Mouse (Mus musculus): ENCODE data around the gene Ephb3.

Gene Ephb3

DNA sequence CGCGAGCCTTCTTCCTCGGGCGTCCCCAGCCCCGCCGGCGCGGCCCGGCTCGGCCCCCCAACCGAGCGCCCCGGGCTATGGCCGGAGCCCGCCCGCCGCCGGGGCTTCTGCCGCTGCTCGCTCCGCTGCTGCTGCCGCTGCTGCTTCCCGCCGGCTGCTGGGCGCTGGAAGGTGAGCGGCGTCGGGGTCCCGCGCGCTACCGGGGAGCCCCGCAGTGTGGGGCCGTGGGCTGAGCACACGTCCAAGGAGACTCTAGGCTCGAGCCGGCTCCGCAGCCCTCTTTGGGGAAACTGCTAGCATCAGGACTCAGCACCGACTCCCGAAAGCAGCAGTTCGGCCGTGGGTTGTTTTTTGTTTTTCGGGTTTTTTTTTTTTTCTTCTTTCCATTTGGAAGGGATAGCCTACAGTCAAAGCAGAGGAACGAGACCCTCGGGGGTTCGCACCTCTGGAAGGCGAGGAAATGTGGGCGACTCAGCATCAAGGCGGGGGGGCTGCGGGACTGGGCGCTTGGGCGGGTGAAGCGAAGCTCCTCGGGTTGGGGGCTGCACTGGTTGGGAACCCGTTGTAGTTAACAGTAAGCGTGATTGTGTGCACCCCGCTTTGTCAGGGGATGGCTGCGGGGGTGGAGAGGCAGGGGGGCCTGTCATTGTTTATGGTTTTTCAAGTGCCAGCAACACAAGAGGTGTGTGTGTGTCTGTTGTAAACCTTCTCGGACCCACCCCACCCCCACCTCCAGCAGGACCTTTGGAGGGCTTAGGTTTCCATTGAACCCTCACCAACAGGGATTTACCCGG lies 735 bp downstream of the Ephb3 start:
- in situ Hi-C loops (cut with MboI) = loop anchor here (10.0 kb wide), 1 partner anchor 190 kb away; no protein-coding TSS in a partner anchor

DNA sequence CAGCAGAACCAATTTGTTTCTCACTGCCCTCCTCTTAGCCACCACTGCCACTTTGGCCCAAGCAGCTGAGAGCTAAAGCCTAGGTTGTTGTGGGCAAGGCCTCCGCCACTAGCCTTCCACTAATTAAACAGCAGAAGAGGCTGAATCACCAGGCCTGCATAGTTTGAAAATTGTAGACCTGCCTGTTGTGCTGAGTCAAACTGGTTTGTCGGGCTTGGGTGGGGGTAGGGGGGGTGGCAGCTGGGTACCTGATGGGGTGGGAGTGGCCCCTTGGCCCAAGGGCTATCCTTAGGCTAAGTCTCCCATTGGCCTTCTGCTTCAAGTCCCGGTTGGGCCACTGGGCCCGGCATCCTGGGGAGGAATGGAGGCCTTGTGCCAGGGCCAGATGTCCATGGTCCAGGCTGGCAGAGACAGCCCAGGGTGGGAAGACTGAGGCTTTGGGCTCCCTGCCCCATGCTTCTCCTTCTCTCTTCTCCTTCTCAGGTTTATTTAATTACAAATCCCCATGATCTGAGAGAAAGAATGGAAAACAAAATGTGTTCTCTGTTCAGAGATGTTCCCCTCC lies 3.5 kb downstream of the Ephb3 start:
- in situ Hi-C loops (cut with MboI) = loop anchor here (10.0 kb wide), 1 partner anchor 187 kb away; no protein-coding TSS in a partner anchor

DNA sequence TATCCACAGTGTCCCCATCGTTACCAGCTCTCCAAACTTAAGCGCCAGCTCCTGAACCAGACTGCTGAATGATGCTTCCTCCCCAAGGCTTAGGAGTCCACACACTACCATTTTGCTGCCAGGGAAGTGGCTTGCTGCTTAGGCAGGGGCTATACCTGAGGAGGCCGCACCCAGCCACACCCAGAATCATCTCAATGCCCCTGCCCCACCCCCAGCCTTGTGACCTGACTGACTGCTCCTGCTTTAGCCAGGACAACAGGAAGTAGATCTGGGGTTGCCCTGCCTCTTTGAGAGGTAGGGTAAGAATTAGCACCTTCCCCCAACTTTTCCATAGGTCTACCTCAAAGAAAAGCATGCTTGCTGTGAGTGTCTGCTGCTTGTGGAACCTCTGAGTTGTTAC lies 4.7 kb downstream of the Ephb3 start:
- in situ Hi-C loops (cut with MboI) = loop anchor here (10.0 kb wide), 1 partner anchor 186 kb away; no protein-coding TSS in a partner anchor

DNA sequence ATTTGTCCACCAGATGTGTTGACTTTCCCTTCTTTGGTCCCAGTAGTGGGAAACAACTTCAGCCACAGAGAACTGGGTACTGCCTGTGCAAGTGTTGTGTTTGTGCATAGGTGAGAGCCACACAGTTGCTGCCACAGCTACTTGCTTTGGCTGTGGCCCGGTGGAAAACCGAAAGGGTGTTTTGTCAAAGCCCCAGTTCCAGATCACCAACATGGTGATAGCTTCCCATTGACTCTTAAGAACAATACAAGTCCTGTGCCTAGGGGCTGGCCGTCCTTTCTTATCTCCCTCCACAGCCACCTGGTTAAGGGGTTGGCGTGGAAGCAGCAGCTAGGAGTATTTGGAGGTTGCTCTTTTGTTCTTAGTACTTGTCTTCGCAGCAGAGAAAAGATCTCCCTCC lies 5.6 kb downstream of the Ephb3 start:
- in situ Hi-C loops (cut with MboI) = no loop called here

DNA sequence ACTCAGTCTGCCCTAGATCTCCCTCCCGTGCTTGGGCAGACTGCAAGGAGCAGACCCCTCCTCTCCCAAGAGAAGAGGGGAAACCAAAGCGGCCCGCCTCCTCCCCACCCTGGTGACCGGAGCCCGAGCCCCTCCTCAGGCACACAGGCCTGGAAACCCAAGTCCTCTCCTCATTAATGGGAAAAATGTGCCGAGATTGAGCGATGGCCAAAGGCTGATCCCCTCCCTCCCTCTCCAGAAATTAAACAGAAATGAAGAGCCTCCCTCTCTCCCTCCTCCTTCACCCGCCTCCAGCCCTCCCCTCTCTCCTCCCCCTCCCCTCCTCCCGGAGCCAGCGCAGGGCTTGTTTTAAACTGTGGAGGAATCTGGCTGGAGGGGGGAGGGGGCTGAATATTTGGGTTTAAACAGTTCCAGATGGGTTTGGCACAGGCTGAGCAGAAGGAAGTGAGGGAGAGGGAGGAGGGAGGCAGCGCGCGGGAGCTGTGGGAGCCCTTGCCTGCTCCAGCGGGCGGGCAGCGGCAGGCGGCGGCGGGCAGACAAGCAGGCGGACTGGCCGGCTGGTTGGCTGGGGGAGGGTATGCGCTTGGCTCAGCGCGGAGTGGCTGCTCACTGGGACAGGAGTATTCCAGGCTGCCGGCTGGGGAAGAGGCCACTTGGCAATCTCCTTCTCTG lies 6.2 kb downstream of the Ephb3 start:
- in situ Hi-C loops (cut with MboI) = no loop called here

DNA sequence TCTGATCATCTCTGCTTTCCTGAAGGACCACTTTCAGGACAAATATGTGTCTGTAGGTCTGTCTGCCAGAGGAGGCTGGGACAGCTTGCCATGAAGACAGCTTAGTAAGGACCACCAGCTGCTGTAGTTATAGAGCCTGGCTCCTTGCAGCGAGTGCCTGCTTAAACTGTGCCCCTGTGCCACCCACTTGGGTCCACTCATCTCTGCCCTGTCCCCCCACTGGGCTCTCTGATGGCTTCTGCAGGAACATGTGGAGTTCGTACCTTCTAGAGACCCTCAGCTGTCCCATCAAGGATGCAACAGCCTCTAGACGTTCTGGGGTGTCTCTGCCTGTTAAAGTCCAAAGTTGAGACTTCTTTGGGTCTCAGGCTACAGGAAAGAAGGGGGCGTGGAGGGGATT lies 6.9 kb downstream of the Ephb3 start:
- in situ Hi-C loops (cut with MboI) = no loop called here

DNA sequence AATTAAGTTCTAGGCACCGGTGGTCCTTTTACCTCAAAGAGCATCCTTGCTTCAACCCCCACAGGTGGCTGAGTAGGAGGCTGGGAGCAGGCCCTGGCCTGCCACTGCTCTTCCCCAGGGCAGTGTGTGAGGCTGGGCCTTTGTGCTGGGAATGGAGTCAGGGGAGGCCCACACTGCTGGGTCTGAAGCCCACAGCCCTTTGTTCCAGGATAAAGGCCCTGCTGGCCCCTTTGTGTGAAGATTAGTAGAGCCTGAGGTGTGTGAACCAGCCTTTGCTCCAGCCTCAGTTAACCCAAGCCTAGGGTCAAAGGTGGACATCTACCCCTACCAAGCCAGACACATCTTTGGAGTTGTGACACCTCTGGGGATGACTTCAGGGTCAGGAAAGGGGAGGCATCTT lies 7.8 kb downstream of the Ephb3 start:
- in situ Hi-C loops (cut with MboI) = no loop called here

DNA sequence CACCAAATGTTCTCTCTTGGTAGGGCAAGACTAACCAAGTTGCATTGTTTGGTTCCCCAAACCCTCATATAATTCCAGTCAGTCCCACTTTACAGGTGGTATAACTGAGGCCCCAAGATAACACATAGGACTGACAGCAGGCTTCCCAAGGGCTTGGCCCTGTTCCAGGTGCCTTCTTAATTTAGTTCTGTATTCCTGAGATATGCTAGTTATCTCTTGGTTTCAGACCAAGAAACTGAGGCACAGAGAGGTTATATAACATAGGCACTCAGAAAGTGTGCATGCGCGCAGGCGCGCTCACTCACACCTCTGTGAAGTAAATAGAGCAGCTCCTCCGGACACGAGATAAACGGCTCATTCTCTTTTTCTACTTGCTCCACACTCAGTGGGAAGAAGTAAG lies 9.4 kb downstream of the Ephb3 start:
- in situ Hi-C loops (cut with MboI) = no loop called here

DNA sequence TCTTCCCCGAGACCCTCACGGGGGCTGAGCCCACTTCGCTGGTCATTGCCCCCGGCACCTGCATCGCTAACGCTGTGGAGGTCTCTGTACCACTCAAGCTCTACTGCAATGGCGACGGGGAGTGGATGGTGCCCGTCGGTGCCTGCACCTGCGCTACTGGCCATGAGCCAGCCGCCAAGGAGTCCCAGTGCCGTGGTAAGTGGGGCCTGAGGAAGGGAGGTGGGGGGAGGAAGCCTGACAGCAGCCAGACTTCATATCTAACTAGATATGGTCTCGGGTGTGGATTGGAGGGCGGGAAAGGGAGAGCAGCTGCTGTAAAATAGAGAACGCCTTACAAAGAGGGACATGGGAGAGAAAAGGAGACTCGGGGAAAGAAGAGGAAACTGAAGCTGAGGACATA lies 10.2 kb downstream of the Ephb3 start:
- in situ Hi-C loops (cut with MboI) = no loop called here

DNA sequence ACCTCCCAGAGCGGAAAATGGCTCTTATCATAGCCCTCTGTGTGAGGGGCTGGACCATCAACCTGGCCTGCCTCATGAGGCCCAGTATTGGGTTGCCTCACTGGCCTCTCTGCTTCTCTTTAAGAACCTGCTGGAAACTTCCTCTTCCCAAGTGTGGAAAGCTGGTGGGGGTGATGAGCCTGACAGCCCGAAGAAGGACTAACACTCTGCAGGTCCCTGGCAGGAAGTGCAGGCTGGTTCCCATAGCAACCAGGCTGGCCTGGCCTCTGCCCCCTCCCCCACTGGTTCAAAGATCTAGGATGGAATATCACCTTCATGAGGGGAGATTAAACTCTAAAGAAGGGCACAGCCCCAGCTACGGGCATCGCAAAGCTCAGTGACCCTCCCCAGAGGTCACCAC lies 11.5 kb downstream of the Ephb3 start:
- in situ Hi-C loops (cut with MboI) = no loop called here

DNA sequence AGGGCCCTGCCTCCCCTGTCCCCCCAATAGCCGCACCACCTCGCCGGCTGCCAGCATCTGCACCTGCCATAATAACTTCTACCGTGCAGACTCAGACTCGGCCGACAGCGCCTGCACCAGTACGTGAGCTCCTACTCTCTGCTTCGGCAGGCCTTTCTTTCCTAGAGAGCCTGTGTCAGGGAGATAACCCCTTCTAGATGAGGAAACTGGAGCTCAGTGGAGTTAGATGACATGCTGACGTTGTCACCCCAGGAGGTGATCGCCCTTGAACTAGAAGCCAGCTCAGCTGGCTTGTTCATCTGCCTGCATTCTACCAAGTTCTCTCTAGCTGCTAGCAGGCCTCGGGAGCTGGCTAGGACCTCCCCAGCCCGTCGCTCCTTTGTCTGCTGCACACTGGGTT lies 12.7 kb downstream of the Ephb3 start:
- in situ Hi-C loops (cut with MboI) = no loop called here

DNA sequence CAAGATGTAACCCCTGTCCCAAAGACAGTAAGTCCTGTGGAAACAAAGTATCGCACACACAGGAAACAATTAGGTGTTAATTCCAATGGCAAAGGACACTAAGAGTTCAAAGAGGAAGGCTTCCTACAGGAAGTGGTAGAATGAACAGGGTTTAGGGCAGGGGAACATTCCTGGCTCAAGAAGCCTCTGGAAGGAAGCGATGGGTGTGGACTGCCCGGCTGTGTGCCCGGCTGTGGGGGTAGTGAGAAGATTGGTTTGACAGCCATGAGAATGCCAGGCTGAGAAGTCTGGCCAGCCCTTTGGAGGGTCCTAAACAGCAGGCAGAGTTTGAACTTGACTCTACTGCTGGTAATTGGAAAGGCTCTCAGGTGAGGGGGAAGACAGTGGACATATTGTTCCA lies 15.1 kb downstream of the Ephb3 start:
- in situ Hi-C loops (cut with MboI) = no loop called here

DNA sequence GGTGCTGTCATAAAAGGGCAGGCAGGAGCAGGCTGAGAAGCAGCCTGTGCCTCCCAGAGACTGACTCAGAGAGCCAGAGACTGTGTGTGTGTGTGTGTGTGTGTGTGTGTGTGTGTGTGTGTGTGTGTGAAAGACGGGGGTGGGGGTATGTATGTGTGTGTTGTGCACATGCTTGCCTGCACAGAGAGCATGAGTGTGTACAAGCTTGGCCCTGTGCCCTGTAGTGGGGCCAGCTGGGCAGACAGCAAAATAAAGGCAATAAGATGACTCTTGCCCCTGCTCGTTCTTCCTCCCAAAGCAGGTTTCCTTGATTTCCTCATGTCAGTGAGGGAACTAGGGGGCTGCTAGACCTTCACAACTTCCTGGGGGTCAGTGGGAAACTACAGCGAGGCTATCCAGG lies 18.5 kb downstream of the Ephb3 start:
- in situ Hi-C loops (cut with MboI) = no loop called here

DNA sequence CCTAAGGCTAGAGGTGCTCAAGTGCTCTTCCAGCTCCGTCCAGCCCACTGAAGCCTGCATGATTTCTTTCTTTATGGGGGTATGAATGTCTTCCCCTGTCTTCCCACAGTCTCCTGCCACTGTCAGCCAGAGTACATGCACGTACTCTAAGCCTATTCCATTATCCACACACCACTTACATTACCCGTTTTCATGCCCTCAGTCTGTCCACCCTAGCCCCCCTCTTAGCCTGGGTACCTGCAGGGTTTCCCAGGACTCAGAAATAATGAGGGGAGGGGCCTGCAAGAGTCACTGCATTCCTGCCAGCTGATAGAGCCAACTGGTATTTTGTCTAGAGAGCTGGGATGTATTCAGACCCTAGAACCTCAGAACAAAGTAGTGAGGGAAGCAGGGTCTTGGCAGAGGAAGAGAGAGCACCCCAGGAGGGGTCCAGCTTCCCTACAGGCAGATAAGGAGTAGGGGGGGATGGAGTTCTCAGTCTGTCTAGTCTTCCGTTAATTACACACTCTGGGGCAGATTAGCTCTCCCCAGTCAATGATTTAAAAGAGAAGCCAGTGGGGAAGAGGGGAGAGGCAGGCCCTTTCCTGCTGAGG lies 20.2 kb downstream of the Ephb3 start:
- in situ Hi-C loops (cut with MboI) = no loop called here

DNA sequence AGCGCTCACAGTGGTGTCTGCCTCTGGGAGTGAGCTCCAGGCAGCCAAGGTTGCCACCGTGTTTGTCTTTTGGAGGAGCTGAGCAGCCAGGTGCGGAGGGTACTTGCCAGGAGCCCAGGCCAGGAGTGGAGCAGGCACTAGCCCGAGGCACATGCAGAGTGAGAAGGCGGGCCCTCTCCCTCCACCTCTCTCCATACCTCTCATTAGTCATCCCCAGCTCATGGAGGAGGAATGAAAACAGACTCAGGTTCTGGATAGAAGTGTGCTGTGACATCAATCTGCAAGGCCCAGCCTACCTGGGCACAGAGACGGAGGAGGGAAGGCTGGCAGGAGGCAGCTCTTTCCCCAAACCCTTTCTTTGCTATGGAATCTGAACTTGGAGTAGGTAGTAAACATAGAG lies 22.1 kb downstream of the Ephb3 start:
- in situ Hi-C loops (cut with MboI) = no loop called here

DNA sequence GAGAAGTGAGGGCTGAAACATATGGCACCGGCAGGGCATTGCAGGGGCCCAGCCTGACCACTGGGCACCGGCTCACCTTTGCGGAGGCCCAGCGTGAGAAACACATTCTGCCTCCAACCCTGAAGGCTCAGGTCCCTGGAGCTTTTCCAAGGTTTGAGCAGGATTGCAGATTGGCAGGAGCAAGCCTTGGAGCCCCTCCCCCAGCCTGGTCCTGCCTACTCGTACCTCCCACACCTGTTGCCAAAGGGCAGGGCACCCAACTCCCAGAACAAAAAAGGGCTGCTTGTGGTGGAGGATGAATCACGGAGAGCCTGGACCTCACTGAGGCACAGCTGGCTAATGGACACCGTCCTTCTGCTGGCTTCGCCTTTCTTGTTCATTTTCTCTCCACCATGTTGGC lies 30.6 kb downstream of the Ephb3 start:
- in situ Hi-C loops (cut with MboI) = no loop called here

DNA sequence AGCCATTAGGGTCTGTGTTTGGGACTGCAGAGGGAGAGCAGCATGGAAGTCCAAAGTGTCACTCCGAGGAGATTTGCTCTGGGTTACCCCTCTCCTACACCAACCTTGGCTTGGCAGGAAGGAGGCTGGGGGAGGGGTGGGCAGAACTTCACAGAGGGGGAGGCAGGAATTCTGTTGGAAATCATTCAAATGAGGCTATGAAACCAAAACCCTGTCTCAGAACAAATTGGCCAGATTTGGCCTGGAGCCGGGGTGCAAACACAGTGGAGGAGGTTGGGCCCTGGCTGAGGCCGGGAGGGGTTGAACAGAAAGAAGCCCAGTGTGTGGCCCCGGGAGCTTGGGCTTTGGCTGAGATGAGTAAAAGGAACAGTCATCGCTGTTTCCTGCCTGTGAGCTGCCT lies 34.2 kb downstream of the Ephb3 start:
- in situ Hi-C loops (cut with MboI) = no loop called here

DNA sequence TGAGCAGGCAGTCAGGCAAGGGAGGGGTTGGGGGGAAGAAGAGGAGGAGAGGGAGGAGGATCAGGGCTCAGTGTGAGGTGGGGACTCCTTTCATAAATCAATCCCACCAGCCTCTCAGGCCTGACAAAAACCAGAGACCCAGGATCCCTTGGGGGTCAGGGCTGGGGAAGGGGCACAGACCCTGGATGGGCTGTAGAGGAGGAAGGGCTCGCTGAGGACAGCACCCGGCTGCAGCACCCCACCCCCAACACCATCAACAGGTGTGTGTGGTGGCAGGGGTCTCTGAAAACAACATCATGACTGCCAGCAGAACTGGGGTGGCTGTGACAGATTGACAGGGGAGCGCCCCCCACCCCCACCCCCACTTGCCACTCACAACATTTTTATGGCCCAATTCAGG lies 36.0 kb downstream of the Ephb3 start:
- in situ Hi-C loops (cut with MboI) = no loop called here

DNA sequence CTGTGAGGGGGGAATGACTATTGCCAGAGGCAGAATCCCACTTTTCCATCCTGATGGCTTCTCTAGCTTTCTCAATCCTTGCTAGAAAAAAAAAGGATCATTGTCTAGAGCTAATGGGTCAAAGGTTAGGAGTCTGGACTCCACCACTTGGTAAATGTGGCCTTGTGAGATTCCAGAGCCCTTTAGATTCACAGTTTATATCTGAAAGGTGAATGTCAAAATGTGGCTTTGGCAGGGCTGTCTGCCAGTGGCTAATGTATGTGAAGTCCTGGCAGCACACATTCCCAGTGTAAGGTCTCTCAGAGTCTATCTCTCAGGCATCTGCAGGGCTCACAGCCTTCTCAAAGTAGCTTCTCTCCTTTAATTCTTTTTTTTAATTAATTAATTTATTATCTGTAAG lies 36.5 kb downstream of the Ephb3 start:
- in situ Hi-C loops (cut with MboI) = no loop called here

DNA sequence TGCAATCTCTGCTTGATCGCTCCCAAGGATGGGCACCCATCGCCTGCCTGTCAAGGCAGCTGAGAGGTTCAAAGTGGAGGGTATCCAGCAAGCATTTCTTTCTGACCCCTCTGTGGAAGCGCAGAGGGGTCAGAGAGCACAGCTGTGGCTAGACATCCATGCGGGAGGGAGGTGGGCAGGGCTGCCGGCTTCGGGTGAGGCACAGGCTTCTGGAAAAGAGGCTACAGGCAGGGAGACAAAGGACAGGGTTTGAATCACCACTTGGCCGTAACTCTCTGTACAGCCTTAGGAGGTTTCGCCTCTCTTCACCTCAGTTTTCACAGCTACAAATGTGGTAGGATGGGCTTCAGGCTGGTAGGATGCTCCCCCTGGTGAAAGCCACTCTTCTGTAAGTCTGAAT lies 38.4 kb downstream of the Ephb3 start:
- in situ Hi-C loops (cut with MboI) = no loop called here

DNA sequence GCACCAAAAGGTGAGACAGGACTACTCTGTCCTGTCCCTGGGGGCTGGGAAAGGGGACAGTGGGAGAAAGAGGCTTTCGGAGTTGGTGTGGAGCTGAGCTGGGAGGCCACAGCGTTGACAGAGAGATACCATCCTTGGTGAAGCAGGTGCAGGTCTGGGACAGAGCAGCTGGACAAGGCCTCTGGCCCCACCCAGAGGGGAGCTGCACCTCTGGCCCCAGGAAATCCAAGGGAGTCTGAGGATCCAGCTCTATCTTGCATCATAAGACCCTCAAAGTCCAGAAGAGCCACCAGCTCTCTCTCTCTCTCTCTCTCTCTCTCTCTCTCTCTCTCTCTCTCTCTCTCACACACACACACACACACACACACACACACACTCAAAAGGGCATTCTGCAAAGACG lies 40.2 kb downstream of the Ephb3 start:
- in situ Hi-C loops (cut with MboI) = no loop called here

DNA sequence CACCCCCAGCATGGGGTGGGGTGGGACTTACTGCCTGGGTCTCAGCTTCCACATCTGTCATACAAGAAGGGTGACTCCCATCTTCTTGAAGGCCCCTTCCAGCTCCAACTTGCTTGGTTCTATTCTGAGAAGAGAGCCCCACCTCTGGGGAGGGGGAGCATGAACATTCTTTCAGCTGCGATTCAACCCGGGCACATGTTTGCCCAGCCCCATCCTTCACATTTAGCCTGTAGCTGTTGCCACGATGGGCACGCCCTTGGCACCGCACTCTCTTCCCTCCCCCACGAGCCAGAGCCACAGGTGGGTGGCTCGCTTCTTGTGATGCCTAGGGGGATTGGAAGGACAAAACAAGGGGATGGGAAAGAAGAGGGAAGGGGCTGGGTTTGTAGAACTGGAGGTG lies 40.8 kb downstream of the Ephb3 start:
- in situ Hi-C loops (cut with MboI) = no loop called here

DNA sequence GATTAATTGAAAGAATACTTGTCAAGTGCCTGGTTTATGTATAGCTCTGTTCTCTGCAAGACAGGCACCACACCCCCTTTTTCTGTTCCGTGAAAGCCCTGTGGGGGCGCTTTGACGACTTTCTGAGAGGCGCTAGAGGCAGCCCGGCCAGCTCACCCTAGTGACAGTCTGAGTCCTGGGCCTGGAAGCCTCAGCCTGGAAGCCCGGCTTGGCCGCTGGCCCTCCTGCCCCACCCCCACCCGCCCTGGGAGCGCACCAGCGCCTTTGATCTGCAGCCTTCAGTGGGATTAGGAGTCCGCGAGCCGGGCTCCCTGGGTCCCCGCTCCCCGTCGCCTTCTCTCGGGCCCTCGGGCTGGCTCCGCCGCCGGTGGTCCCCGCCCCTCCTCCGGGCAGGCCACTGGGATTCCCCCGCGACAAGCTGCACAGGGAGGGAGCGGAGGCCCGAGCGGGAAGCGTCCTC lies 41.4 kb downstream of the Ephb3 start:
- in situ Hi-C loops (cut with MboI) = no loop called here
